Mouse (Mus musculus): ENCODE results near the gene Pnpla1. TPM values are rescaled to one million over a fixed set of nuclear protein-coding genes. Genes with fewer than 3 reads are reported as not detected.

Gene Pnpla1
- polyA plus RNA-seq, 1 experiment: not detected

GRCm38 (mm10) chr17:28924957-28925595 lies 66.9 kb downstream of the Pnpla1 start:
- H3ac ChIP-seq (ENCODE audit: control insufficient read depth, insufficient read length, low read depth): no peak overlapping the region
- H3K27me3 ChIP-seq (ENCODE audit: control insufficient read depth, insufficient read depth, insufficient read length): no peaks in the 10 kb centered on the region
- H3K79me3 ChIP-seq (ENCODE audit: low read depth): no peaks in the 10 kb centered on the region
- H3K79me2 ChIP-seq (ENCODE audit: control insufficient read depth, insufficient read depth): no peaks in the 10 kb centered on the region
- no peak for TF ChIP-seq FOSL1 (IDR thresholded peaks at IDR 0.05; ENCODE audit: insufficient read depth, low read length, poor library complexity, severe bottlenecking)
- TF ChIP-seq CTCF (IDR thresholded peaks at IDR 0.05; ENCODE audit: control insufficient read depth, insufficient read depth, insufficient read length): no peak
- TF ChIP-seq MYOG (IDR thresholded peaks at IDR 0.05; ENCODE audit: control insufficient read depth, extremely low read depth, insufficient read length): no peak
- no peak for TF ChIP-seq MYOD1 (IDR thresholded peaks at IDR 0.05; ENCODE audit: control insufficient read depth, insufficient read length, low read depth)
- no peak for TF ChIP-seq USF1 (IDR thresholded peaks at IDR 0.05; ENCODE audit: low read depth)
- TF ChIP-seq CEBPB (IDR thresholded peaks at IDR 0.05; ENCODE audit: low read depth): no peak
- H3K4me3 ChIP-seq (ENCODE audit: insufficient read depth, poor library complexity, severe bottlenecking): no peak overlapping the region
- H3K36me3 ChIP-seq (ENCODE audit: control insufficient read depth, insufficient read depth): no peaks in the 10 kb centered on the region

GRCm38 (mm10) chr17:28926380-28926779 lies 68.2 kb downstream of the Pnpla1 start:
- Histone ChIP-seq H3K4me3 (ENCODE audit: insufficient read depth, poor library complexity, severe bottlenecking) (no peak overlapping the region), H3K79me3 (ENCODE audit: low read depth) (no peaks in the 10 kb centered on the region), H3ac (ENCODE audit: control insufficient read depth, insufficient read length, low read depth) (no peak overlapping the region), H3K79me2 (ENCODE audit: control insufficient read depth, insufficient read depth) (no peaks in the 10 kb centered on the region), H3K27me3 (ENCODE audit: control insufficient read depth, insufficient read depth, insufficient read length) (no peaks in the 10 kb centered on the region), H3K36me3 (ENCODE audit: control insufficient read depth, insufficient read depth) (no peaks in the 10 kb centered on the region)
- TF ChIP-seq MYOG (IDR thresholded peaks at IDR 0.05; ENCODE audit: control insufficient read depth, extremely low read depth, insufficient read length) (no peak), CTCF (IDR thresholded peaks at IDR 0.05; ENCODE audit: control insufficient read depth, insufficient read depth, insufficient read length) (peak; percentile 41)

GRCm38 (mm10) chr17:28926866-28927635 lies 68.8 kb downstream of the Pnpla1 start:
- Histone ChIP-seq H3K27me3 (ENCODE audit: control insufficient read depth, insufficient read depth, insufficient read length) (no peaks in the 10 kb centered on the region), H3K36me3 (ENCODE audit: control insufficient read depth, insufficient read depth) (no peaks in the 10 kb centered on the region), H3K79me2 (ENCODE audit: control insufficient read depth, insufficient read depth) (no peaks in the 10 kb centered on the region), H3K4me3 (ENCODE audit: insufficient read depth, poor library complexity, severe bottlenecking) (no peak overlapping the region), H3K79me3 (ENCODE audit: low read depth) (no peaks in the 10 kb centered on the region), H3ac (ENCODE audit: control insufficient read depth, insufficient read length, low read depth) (no peak overlapping the region)
- TF ChIP-seq MYOG (IDR thresholded peaks at IDR 0.05; ENCODE audit: control insufficient read depth, extremely low read depth, insufficient read length) (no peak), CTCF (IDR thresholded peaks at IDR 0.05; ENCODE audit: control insufficient read depth, insufficient read depth, insufficient read length) (peak; percentile 40), FOSL1 (IDR thresholded peaks at IDR 0.05; ENCODE audit: insufficient read depth, low read length, poor library complexity, severe bottlenecking) (no peak), MAX (IDR thresholded peaks at IDR 0.05) (no peak)

- Histone ChIP-seq H3K27me3 (ENCODE audit: control insufficient read depth, insufficient read depth, insufficient read length) (no peaks in the 10 kb centered on the region), H3K79me2 (ENCODE audit: control insufficient read depth, insufficient read depth) (no peaks in the 10 kb centered on the region), H3K36me3 (ENCODE audit: control insufficient read depth, insufficient read depth) (no peaks in the 10 kb centered on the region), H3ac (ENCODE audit: control insufficient read depth, insufficient read length, low read depth) (no peak overlapping the region), H3K79me3 (ENCODE audit: low read depth) (no peaks in the 10 kb centered on the region), H3K4me3 (ENCODE audit: insufficient read depth, poor library complexity, severe bottlenecking) (no peak overlapping the region)
- no peak for TF ChIP-seq CTCF (IDR thresholded peaks at IDR 0.05; ENCODE audit: control insufficient read depth, insufficient read depth, insufficient read length)
- TF ChIP-seq FOSL1 (IDR thresholded peaks at IDR 0.05; ENCODE audit: insufficient read depth, low read length, poor library complexity, severe bottlenecking): no peak
- TF ChIP-seq CEBPB (IDR thresholded peaks at IDR 0.05; ENCODE audit: low read depth): no peak
- TF ChIP-seq MYOG (IDR thresholded peaks at IDR 0.05; ENCODE audit: control insufficient read depth, extremely low read depth, insufficient read length): no peak
- no peak for TF ChIP-seq MYOD1 (IDR thresholded peaks at IDR 0.05; ENCODE audit: control insufficient read depth, insufficient read length, low read depth)
- TF ChIP-seq MAX (IDR thresholded peaks at IDR 0.05): no peak
- TF ChIP-seq USF1 (IDR thresholded peaks at IDR 0.05; ENCODE audit: low read depth): no peak
These were observed 69.8 kb downstream of the Pnpla1 start for GRCm38 (mm10) chr17:28928004-28928403.

- no peaks in the 10 kb centered on the region for H3K79me2 ChIP-seq (ENCODE audit: control insufficient read depth, insufficient read depth)
- no peaks in the 10 kb centered on the region for H3K27me3 ChIP-seq (ENCODE audit: control insufficient read depth, insufficient read depth, insufficient read length)
- TF ChIP-seq USF1 (IDR thresholded peaks at IDR 0.05; ENCODE audit: low read depth): no peak
- no peaks in the 10 kb centered on the region for H3K79me3 ChIP-seq (ENCODE audit: low read depth)
- no peak overlapping the region for H3ac ChIP-seq (ENCODE audit: control insufficient read depth, insufficient read length, low read depth)
- no peak overlapping the region for H3K4me3 ChIP-seq (ENCODE audit: insufficient read depth, poor library complexity, severe bottlenecking)
- no peaks in the 10 kb centered on the region for H3K36me3 ChIP-seq (ENCODE audit: control insufficient read depth, insufficient read depth)
These were observed 71.2 kb downstream of the Pnpla1 start for GRCm38 (mm10) chr17:28929369-28929768.

- Histone ChIP-seq H3K27me3 (ENCODE audit: control insufficient read depth, insufficient read depth, insufficient read length) (no peaks in the 10 kb centered on the region), H3K36me3 (ENCODE audit: control insufficient read depth, insufficient read depth) (no peaks in the 10 kb centered on the region), H3ac (ENCODE audit: control insufficient read depth, insufficient read length, low read depth) (no peak overlapping the region)
These were observed 72.3 kb downstream of the Pnpla1 start for GRCm38 (mm10) chr17:28930392-28931074.

More at GRCm38 (mm10) chr17:28930392-28931074, 72.3 kb downstream of the Pnpla1 start:
- TF ChIP-seq CTCF (IDR thresholded peaks at IDR 0.05; ENCODE audit: control insufficient read depth, insufficient read depth, insufficient read length): peak; percentile 2
- TF ChIP-seq USF1 (IDR thresholded peaks at IDR 0.05; ENCODE audit: low read depth): no peak
- Histone ChIP-seq H3K79me3 (ENCODE audit: low read depth) (no peaks in the 10 kb centered on the region), H3K4me3 (ENCODE audit: insufficient read depth, poor library complexity, severe bottlenecking) (no peak overlapping the region), H3K79me2 (ENCODE audit: control insufficient read depth, insufficient read depth) (no peaks in the 10 kb centered on the region)
